Mouse (Mus musculus): ENCODE measurements at regions not wholly inside any gene's neighbourhood (a gene's known extent, or its start where the extent isn't known, plus 50 kb on each side); places are given as distances from the start of the nearest gene placed in this dataset.
"Not testable (repeated sequence)": the region's sequence is repeated elsewhere in the genome, so short reads cannot be mapped to it uniquely, and the experiment has no call there.

GRCm38 (mm10) chr2:117455740-117456455 is 113.1 kb upstream of the Rasgrp1 start:
- Histone ChIP-seq H3K4me3 (replicated peaks; ENCODE audit: low read depth, low read length) (no peak overlapping the region), H3K27ac (replicated peaks; ENCODE audit: low read depth, low read length) (no peak overlapping the region), H3K36me3 (ENCODE audit: control insufficient read depth, insufficient read depth, low read length) (no peaks in the 10 kb centered on the region), H3K9me3 (ENCODE audit: control insufficient read depth, low read length) (no peaks in the 10 kb centered on the region), H3K27me3 (ENCODE audit: control insufficient read depth, insufficient read depth, low read length) (no peaks in the 10 kb centered on the region), H3K9ac (replicated peaks; ENCODE audit: low read length) (no peak overlapping the region), H3K4me2 (ENCODE audit: low read length) (no peak overlapping the region), H3K4me1 (ENCODE audit: control insufficient read depth, insufficient read depth, low read length) (peaks cover 10% of the 10 kb centered on the region)
- DNase-seq (peak; percentile 60), ATAC-seq (ENCODE audit: low FRiP score, low TSS enrichment) (peak; percentile 79)
- 20% methylated on average over 7 of the region's 7 CpGs for WGBS

GRCm38 (mm10) chr2:117456456-117457020 is 113.7 kb upstream of the Rasgrp1 start:
- ATAC-seq (ENCODE audit: low FRiP score, low TSS enrichment) (no peak), DNase-seq (no peak)
- no peak overlapping the region for H3K9ac ChIP-seq (replicated peaks; ENCODE audit: low read length)
- no peak overlapping the region for H3K4me3 ChIP-seq (replicated peaks; ENCODE audit: low read depth, low read length)
- H3K4me2 ChIP-seq (ENCODE audit: low read length) = no peak overlapping the region
- no peaks in the 10 kb centered on the region for H3K9me3 ChIP-seq (ENCODE audit: control insufficient read depth, low read length)
- H3K4me1 ChIP-seq (ENCODE audit: control insufficient read depth, insufficient read depth, low read length) = peaks cover 10% of the 10 kb centered on the region
- H3K27ac ChIP-seq (replicated peaks; ENCODE audit: low read depth, low read length) = no peak overlapping the region
- no peaks in the 10 kb centered on the region for H3K36me3 ChIP-seq (ENCODE audit: control insufficient read depth, insufficient read depth, low read length)
- no peaks in the 10 kb centered on the region for H3K27me3 ChIP-seq (ENCODE audit: control insufficient read depth, insufficient read depth, low read length)
- WGBS = 51% methylated on average over 13 of the region's 13 CpGs

- ATAC-seq (ENCODE audit: low FRiP score, low TSS enrichment) = no peak
- WGBS = 85% methylated on average over 4 of the region's 4 CpGs
These were observed 118.9 kb upstream of the Rasgrp1 start for GRCm38 (mm10) chr2:117461541-117462290.

GRCm38 (mm10) chr2:117474885-117475542 is 132.2 kb upstream of the Rasgrp1 start:
- Histone ChIP-seq H3K4me2 (ENCODE audit: low read length) (no peak overlapping the region), H3K9me3 (ENCODE audit: control insufficient read depth, low read length) (no peaks in the 10 kb centered on the region), H3K36me3 (ENCODE audit: control insufficient read depth, insufficient read depth, low read length) (no peaks in the 10 kb centered on the region), H3K27ac (replicated peaks; ENCODE audit: low read depth, low read length) (no peak overlapping the region), H3K27me3 (ENCODE audit: control insufficient read depth, insufficient read depth, low read length) (no peaks in the 10 kb centered on the region), H3K4me1 (ENCODE audit: control insufficient read depth, insufficient read depth, low read length) (no peaks in the 10 kb centered on the region), H3K9ac (replicated peaks; ENCODE audit: low read length) (no peak overlapping the region), H3K4me3 (replicated peaks; ENCODE audit: low read depth, low read length) (no peak overlapping the region)
- ATAC-seq (ENCODE audit: low FRiP score, low TSS enrichment) (no peak), DNase-seq (no peak)
- WGBS = 88% methylated on average over 2 of the region's 2 CpGs

More at GRCm38 (mm10) chr2:117461541-117462290, 118.9 kb upstream of the Rasgrp1 start:
- H3K4me2 ChIP-seq (ENCODE audit: low read length) = no peak overlapping the region
- H3K4me3 ChIP-seq (replicated peaks; ENCODE audit: low read depth, low read length) = no peak overlapping the region
- H3K27ac ChIP-seq (replicated peaks; ENCODE audit: low read depth, low read length) = no peak overlapping the region
- no peaks in the 10 kb centered on the region for H3K27me3 ChIP-seq (ENCODE audit: control insufficient read depth, insufficient read depth, low read length)
- no peak overlapping the region for H3K9ac ChIP-seq (replicated peaks; ENCODE audit: low read length)
- no peaks in the 10 kb centered on the region for H3K9me3 ChIP-seq (ENCODE audit: control insufficient read depth, low read length)
- no peaks in the 10 kb centered on the region for H3K36me3 ChIP-seq (ENCODE audit: control insufficient read depth, insufficient read depth, low read length)
- no peak for DNase-seq
- peaks cover under 1% of the 10 kb centered on the region; the same call in 1 of the 2 replicates for H3K4me1 ChIP-seq (ENCODE audit: control insufficient read depth, insufficient read depth, low read length)

- no peaks in the 10 kb centered on the region for H3K9me3 ChIP-seq (ENCODE audit: control insufficient read depth, low read length)
- peak; percentile 16 for DNase-seq
- 51% methylated on average over 3 of the region's 3 CpGs for WGBS
- no peak overlapping the region for H3K4me3 ChIP-seq (replicated peaks; ENCODE audit: low read depth, low read length)
- no peak overlapping the region for H3K9ac ChIP-seq (replicated peaks; ENCODE audit: low read length)
- no peak overlapping the region for H3K27ac ChIP-seq (replicated peaks; ENCODE audit: low read depth, low read length)
- H3K4me1 ChIP-seq (ENCODE audit: control insufficient read depth, insufficient read depth, low read length) = no peaks in the 10 kb centered on the region
- H3K4me2 ChIP-seq (ENCODE audit: low read length) = no peak overlapping the region
- H3K27me3 ChIP-seq (ENCODE audit: control insufficient read depth, insufficient read depth, low read length) = no peaks in the 10 kb centered on the region
- no peak for ATAC-seq (ENCODE audit: low FRiP score, low TSS enrichment)
- H3K36me3 ChIP-seq (ENCODE audit: control insufficient read depth, insufficient read depth, low read length) = no peaks in the 10 kb centered on the region
These were observed 132.8 kb upstream of the Rasgrp1 start for GRCm38 (mm10) chr2:117475561-117475960.

GRCm38 (mm10) chr2:117477503-117477902 is 134.7 kb upstream of the Rasgrp1 start:
- not testable (repeated sequence) for H3K27me3 ChIP-seq (ENCODE audit: control insufficient read depth, insufficient read depth, low read length); H3K4me1 ChIP-seq (ENCODE audit: control insufficient read depth, insufficient read depth, low read length); H3K36me3 ChIP-seq (ENCODE audit: control insufficient read depth, insufficient read depth, low read length); H3K4me3 ChIP-seq (replicated peaks; ENCODE audit: low read depth, low read length); H3K9me3 ChIP-seq (ENCODE audit: control insufficient read depth, low read length); ATAC-seq (ENCODE audit: low FRiP score, low TSS enrichment); H3K9ac ChIP-seq (replicated peaks; ENCODE audit: low read length); H3K27ac ChIP-seq (replicated peaks; ENCODE audit: low read depth, low read length); DNase-seq; H3K4me2 ChIP-seq (ENCODE audit: low read length)
- 92% methylated on average over 11 of the region's 11 CpGs for WGBS

- not testable (repeated sequence) for H3K9ac ChIP-seq (replicated peaks; ENCODE audit: low read length); H3K4me2 ChIP-seq (ENCODE audit: low read length); H3K4me1 ChIP-seq (ENCODE audit: control insufficient read depth, insufficient read depth, low read length); H3K27me3 ChIP-seq (ENCODE audit: control insufficient read depth, insufficient read depth, low read length); H3K9me3 ChIP-seq (ENCODE audit: control insufficient read depth, low read length); H3K36me3 ChIP-seq (ENCODE audit: control insufficient read depth, insufficient read depth, low read length); H3K27ac ChIP-seq (replicated peaks; ENCODE audit: low read depth, low read length); H3K4me3 ChIP-seq (replicated peaks; ENCODE audit: low read depth, low read length)
- 0 out of 2 replicates have a peak, but pooled peaks have one; percentile 37 for ATAC-seq (ENCODE audit: low FRiP score, low TSS enrichment)
- peak; percentile 3 for DNase-seq
- WGBS = 76% methylated on average over 16 of the region's 16 CpGs
These were observed 136.6 kb upstream of the Rasgrp1 start for GRCm38 (mm10) chr2:117479244-117480009.

GRCm38 (mm10) chr2:117486447-117486846 is 143.6 kb upstream of the Rasgrp1 start:
- no peak overlapping the region for H3K4me2 ChIP-seq (ENCODE audit: low read length)
- no peaks in the 10 kb centered on the region for H3K36me3 ChIP-seq (ENCODE audit: control insufficient read depth, insufficient read depth, low read length)
- no peaks in the 10 kb centered on the region for H3K27me3 ChIP-seq (ENCODE audit: control insufficient read depth, insufficient read depth, low read length)
- no peaks in the 10 kb centered on the region for H3K4me1 ChIP-seq (ENCODE audit: control insufficient read depth, insufficient read depth, low read length)
- H3K4me3 ChIP-seq (replicated peaks; ENCODE audit: low read depth, low read length) = no peak overlapping the region
- H3K9ac ChIP-seq (replicated peaks; ENCODE audit: low read length) = no peak overlapping the region
- H3K27ac ChIP-seq (replicated peaks; ENCODE audit: low read depth, low read length) = no peak overlapping the region
- no peak for DNase-seq
- ATAC-seq (ENCODE audit: low FRiP score, low TSS enrichment) = no peak
- H3K9me3 ChIP-seq (ENCODE audit: control insufficient read depth, low read length) = no peaks in the 10 kb centered on the region
- 94% methylated on average over 2 of the region's 2 CpGs for WGBS

Data from midbrain, embryonic 14.5 days (tissue).